Mouse (Mus musculus) liver, embryonic 15.5 days (tissue): ENCODE measurements around the gene Hist1h1d. TPM values are rescaled to one million over a fixed set of nuclear protein-coding genes. Genes with fewer than 3 reads are reported as not detected.
"Not testable (repeated sequence)": the region's sequence is repeated elsewhere in the genome, so short reads cannot be mapped to it uniquely, and the experiment has no call there.

ENCODE experiments used
- ATAC-seq: fragments of 200-750 bp; cut with Nextera tagmentation; 2 replicates; pipeline ENCODE4 v1.8.0; 2017; ENCODE audit warnings: moderate number of reproducible peaks, mild to moderate bottlenecking, moderate library complexity; ENCODE audit not compliant: insufficient read depth
- H3K27ac ChIP-seq: fragments of 300-500 bp; sonication (generic); replicated peaks from 2 replicates; pipeline ENCODE4 v1.5.1; 2015; ENCODE audit warnings: mild to moderate bottlenecking, inconsistent platforms
- H3K27me3 ChIP-seq: fragments of 300-500 bp; sonication (generic); 2 replicates; pipeline ENCODE4 v1.6.1; 2015; ENCODE audit warnings: mild to moderate bottlenecking, inconsistent platforms
- H3K36me3 ChIP-seq: fragments of 300-500 bp; sonication (generic); replicated peaks from 2 replicates; pipeline ENCODE4 v1.6.1; 2015; ENCODE audit warnings: moderate library complexity, mild to moderate bottlenecking, inconsistent platforms
- H3K4me1 ChIP-seq: fragments of 300-500 bp; sonication (generic); replicated peaks from 2 replicates; pipeline ENCODE4 v1.6.1; 2015; ENCODE audit warnings: inconsistent platforms
- H3K4me2 ChIP-seq: fragments of 300-500 bp; sonication (generic); 2 replicates; pipeline ENCODE4 v1.6.1; 2015; ENCODE audit warnings: moderate library complexity, mild to moderate bottlenecking, inconsistent platforms
- H3K4me3 ChIP-seq: fragments of 300-500 bp; sonication (generic); replicated peaks from 2 replicates; pipeline ENCODE4 v1.5.1; 2015; ENCODE audit warnings: mild to moderate bottlenecking, inconsistent platforms
- H3K9ac ChIP-seq: fragments of 300-500 bp; sonication (generic); 2 replicates; pipeline ENCODE4 v1.6.1; 2015; ENCODE audit warnings: moderate library complexity, mild to moderate bottlenecking, inconsistent platforms
- H3K9me3 ChIP-seq: fragments of 300-500 bp; sonication (generic); replicated peaks from 2 replicates; pipeline ENCODE4 v1.6.1; 2016; ENCODE audit warnings: inconsistent platforms
- WGBS: fragments of 180-500 bp; shearing (Covaris S2); methylation state at CpG from one replicate; pipeline ENCODE4 v1.1.7; 2015; ENCODE audit warnings: mixed read lengths; ENCODE audit not compliant: insufficient replicate concordance; 5-methylcytosine and 5-hydroxymethylcytosine counted together
- polyA plus RNA-seq: library from polyadenylated mRNA; unstranded; fragments of >200 nt; fragmentation: Nextera tagmentation; extraction: Ambion mirVana; gene quantifications from 2 replicates; pipeline ENCODE4 v1.2.1, GENCODE M21; 2015

The Hist1h1d gene
- polyA plus RNA-seq, 1 experiment from 2014 or later, result 1.1 TPM

- Histone ChIP-seq H3K9me3 (no peaks in the 10 kb centered on the region), H3K4me2 (no peak overlapping the region), H3K27me3 (no peaks in the 10 kb centered on the region), H3K4me3 (no peak overlapping the region), H3K9ac (no peak overlapping the region), H3K4me1 (peaks cover 44% of the 10 kb centered on the region), H3K27ac (peak overlapping the region; percentile 98), H3K36me3 (no peaks in the 10 kb centered on the region)
- WGBS, result 90% methylated on average over 2 of the region's 2 CpGs
- ATAC-seq, result no peak
These were observed 11.4 kb downstream of the Hist1h1d start for GRCm38 (mm10) chr13:23564482-23564881.

- H3K27ac ChIP-seq, result peak overlapping the region; percentile 98
- peak overlapping the region; percentile 81 for H3K4me2 ChIP-seq
- H3K36me3 ChIP-seq, H3K27me3 ChIP-seq, H3K9me3 ChIP-seq, ATAC-seq: not testable (repeated sequence)
- peaks cover 25% of the 10 kb centered on the region for H3K4me1 ChIP-seq
- peak overlapping the region; percentile 49 for H3K4me3 ChIP-seq
- peak overlapping the region; percentile 66 for H3K9ac ChIP-seq
- WGBS, result under 1% methylated on average over 28 of the region's 41 CpGs
These were observed 17.4 kb downstream of the Hist1h1d start for GRCm38 (mm10) chr13:23570261-23571021.

DNA sequence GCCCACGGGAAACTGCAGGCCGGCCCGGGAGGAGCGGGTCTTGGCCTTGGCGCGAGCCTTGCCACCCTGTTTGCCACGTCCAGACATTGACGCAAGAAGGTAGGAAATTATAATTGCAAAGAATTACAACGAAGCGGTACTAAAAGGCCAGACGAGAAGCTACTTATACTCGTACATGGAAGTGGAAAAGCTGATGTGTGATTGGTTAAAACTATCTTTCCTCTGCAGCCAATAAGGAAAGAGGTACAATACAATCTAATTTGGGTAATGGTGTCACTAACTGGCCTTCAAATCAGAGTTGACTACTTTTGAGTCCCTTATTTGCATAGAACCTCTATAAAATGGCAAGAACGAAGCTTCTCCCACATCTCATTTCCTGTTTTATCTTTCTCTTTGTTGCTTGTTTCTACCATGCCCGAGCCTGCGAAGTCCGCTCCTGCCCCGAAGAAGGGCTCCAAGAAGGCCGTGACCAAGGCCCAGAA is 18.0 kb downstream of the Hist1h1d start, which contains the start of the genes Hist1h2ae and Hist1h2bg:
Hist1h2ae (minus strand) TSS at position 199 of the 482 bp plus-strand sequence.
Hist1h2bg (plus strand) TSS at position 375 of the 482 bp plus-strand sequence.
- WGBS, result 0% methylated on average over 18 of the region's 18 CpGs

DNA sequence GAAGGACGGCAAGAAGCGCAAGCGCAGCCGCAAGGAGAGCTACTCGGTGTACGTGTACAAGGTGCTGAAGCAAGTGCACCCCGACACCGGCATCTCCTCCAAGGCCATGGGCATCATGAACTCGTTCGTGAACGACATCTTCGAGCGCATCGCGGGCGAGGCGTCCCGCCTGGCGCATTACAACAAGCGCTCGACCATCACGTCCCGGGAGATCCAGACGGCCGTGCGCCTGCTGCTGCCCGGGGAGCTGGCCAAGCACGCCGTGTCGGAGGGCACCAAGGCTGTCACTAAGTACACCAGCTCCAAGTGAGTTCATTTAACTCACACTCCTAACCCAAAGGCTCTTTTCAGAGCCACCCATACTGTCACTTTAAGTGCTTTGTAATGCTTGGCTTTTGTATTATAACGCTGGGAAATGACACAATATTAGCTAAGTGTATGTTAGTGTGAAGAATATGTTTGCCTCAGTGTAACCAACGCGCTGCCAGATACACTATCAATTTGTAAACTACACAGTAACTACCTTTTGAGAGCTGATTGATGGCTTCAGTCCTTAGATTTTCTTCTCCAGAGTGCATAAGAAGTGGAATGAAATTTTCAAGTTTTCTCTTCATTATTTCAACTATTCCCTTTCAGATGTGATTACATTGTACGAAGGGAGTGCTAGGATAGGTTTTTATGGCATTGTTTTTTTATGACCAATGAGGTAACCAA is 18.6 kb downstream of the Hist1h1d start:
- Histone ChIP-seq H3K27ac (peak overlapping the region; percentile 98), H3K4me3 (peak overlapping the region; percentile 63), H3K4me2 (peak overlapping the region; percentile 81), H3K4me1 (peaks cover 29% of the 10 kb centered on the region), H3K9ac (peak overlapping the region; percentile 88)
- peak; percentile 2 for ATAC-seq
- not testable (repeated sequence) for H3K36me3 ChIP-seq, H3K27me3 ChIP-seq, H3K9me3 ChIP-seq
- 0% methylated on average over 18 of the region's 34 CpGs for WGBS

More for the DNA sequence above, 18.0 kb downstream of the Hist1h1d start, which contains the start of the genes Hist1h2ae and Hist1h2bg:
- Histone ChIP-seq H3K36me3 (no peaks in the 10 kb centered on the region), H3K27me3 (no peaks in the 10 kb centered on the region), H3K4me2 (peak within 1 kb of the TSS; percentile 81), H3K4me1 (peaks cover 23% of the 10 kb centered on the region), H3K9me3 (no peaks in the 10 kb centered on the region), H3K9ac (peak within 1 kb of the TSS; percentile 88), H3K4me3 (peak within 1 kb of the TSS; percentile 63), H3K27ac (peak within 1 kb of the TSS; percentile 98)
- peak; percentile 76 for ATAC-seq

GRCm38 (mm10) chr13:23572218-23573033 is 19.4 kb downstream of the Hist1h1d start:
- ATAC-seq, result no peak
- peak overlapping the region; percentile 63 for H3K4me3 ChIP-seq
- peak overlapping the region; percentile 88 for H3K9ac ChIP-seq
- peak overlapping the region; percentile 98 for H3K27ac ChIP-seq
- no peaks in the 10 kb centered on the region for H3K9me3 ChIP-seq
- 30% methylated on average over 2 of the region's 2 CpGs for WGBS
- peak overlapping the region; percentile 81 for H3K4me2 ChIP-seq
- no peaks in the 10 kb centered on the region for H3K27me3 ChIP-seq
- H3K36me3 ChIP-seq, result no peaks in the 10 kb centered on the region
- H3K4me1 ChIP-seq, result peaks cover 36% of the 10 kb centered on the region

GRCm38 (mm10) chr13:23573034-23573897 is 20.2 kb downstream of the Hist1h1d start:
- Histone ChIP-seq H3K9ac (peak overlapping the region; percentile 88), H3K4me2 (peak overlapping the region; percentile 81), H3K27ac (peak overlapping the region; percentile 98), H3K4me1 (peaks cover 36% of the 10 kb centered on the region), H3K4me3 (peak overlapping the region; percentile 63)
- ATAC-seq, H3K27me3 ChIP-seq, H3K36me3 ChIP-seq, H3K9me3 ChIP-seq: not testable (repeated sequence)
- 4% methylated on average over 20 of the region's 20 CpGs for WGBS

- H3K4me3 ChIP-seq, result peak within 1 kb of the TSS; percentile 64
These were observed 20.9 kb downstream of the Hist1h1d start, which contains the start of the genes Hist1h2bf and Hist1h2ad for GRCm38 (mm10) chr13:23573898-23574524. Gene Hist1h2bf (minus strand): TSS chr13:23574196. Gene Hist1h2ad (plus strand): TSS chr13:23574381.

DNA sequence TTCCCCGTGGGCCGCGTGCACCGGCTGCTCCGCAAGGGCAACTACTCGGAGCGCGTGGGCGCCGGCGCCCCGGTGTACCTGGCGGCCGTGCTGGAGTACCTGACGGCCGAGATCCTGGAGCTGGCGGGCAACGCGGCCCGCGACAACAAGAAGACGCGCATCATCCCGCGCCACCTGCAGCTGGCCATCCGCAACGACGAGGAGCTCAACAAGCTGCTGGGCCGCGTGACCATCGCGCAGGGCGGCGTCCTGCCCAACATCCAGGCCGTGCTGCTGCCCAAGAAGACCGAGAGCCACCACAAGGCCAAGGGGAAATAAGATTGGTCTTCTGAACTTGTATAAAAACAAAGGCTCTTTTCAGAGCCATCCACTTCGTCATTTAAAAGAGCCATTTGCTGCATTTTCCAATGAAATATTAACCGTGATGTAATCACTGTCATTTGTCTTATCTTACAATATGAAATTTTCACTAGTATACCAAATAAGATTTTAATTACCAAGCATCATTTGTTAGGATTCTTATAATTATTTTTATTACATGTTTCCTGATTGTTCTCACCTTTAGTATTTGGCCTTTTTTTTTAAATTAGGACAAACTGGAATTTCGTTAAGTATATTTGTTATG is 21.6 kb downstream of the Hist1h1d start:
- Histone ChIP-seq H3K27ac (peak overlapping the region; percentile 98), H3K9ac (peak overlapping the region; percentile 45)
- WGBS, result 0% methylated on average over 10 of the region's 39 CpGs

More at GRCm38 (mm10) chr13:23573898-23574524, 20.9 kb downstream of the Hist1h1d start, which contains the start of the genes Hist1h2bf and Hist1h2ad:
- H3K9ac ChIP-seq, result peak within 1 kb of the TSS; percentile 88
- ATAC-seq, result peak; percentile 75
- peaks cover 37% of the 10 kb centered on the region for H3K4me1 ChIP-seq
- peak within 1 kb of the TSS; percentile 98 for H3K27ac ChIP-seq
- WGBS, result under 1% methylated on average over 41 of the region's 42 CpGs
- H3K36me3 ChIP-seq, H3K27me3 ChIP-seq, H3K9me3 ChIP-seq: not testable (repeated sequence)
- peak within 1 kb of the TSS; percentile 81 for H3K4me2 ChIP-seq

DNA sequence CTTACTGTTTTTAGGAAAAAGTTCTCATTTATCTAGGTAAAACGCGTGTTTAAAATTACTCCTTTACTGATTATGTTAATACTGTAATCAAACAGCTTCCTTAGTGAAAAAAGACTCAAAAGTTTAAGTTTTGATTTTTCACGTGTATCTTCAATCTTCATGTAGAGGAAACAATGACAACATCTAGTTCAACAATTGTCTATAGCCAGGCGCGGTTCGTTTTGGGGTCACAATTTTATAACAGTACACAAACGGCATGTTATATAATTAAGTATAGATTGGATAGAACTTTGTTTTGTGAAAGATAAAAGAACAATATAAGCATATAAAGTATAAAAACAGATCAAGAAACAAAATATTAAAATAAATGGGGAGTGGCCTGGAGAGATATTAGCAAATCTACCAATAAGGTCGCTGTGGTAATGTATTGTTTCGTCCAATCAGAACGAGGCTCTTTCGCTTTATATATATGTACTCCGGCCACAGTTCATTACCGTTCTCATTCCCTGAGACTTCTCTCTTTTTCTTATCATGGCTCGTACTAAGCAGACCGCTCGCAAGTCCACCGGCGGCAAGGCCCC is 22.3 kb downstream of the Hist1h1d start, which contains the start of gene Hist1h3d:
Hist1h3d (plus strand) TSS at position 493 of the 581 bp plus-strand sequence.
- Histone ChIP-seq H3K9me3 (no peaks in the 10 kb centered on the region), H3K9ac (peak within 1 kb of the TSS; percentile 77), H3K27me3 (no peaks in the 10 kb centered on the region), H3K4me2 (peak within 1 kb of the TSS; percentile 77), H3K4me3 (peak within 1 kb of the TSS; percentile 64), H3K4me1 (peaks cover 37% of the 10 kb centered on the region), H3K36me3 (no peaks in the 10 kb centered on the region), H3K27ac (peak within 1 kb of the TSS; percentile 96)
- under 1% methylated on average over 18 of the region's 18 CpGs for WGBS
- ATAC-seq, result peak; percentile 17

More for the DNA sequence above, 21.6 kb downstream of the Hist1h1d start:
- not testable (repeated sequence) for H3K9me3 ChIP-seq, ATAC-seq, H3K36me3 ChIP-seq, H3K27me3 ChIP-seq
- Histone ChIP-seq H3K4me2 (peak overlapping the region; percentile 81), H3K4me1 (peaks cover 37% of the 10 kb centered on the region), H3K4me3 (peak overlapping the region; percentile 64)
